Mouse (Mus musculus): ENCODE data around the gene Tbc1d14. TPM values are rescaled to one million over a fixed set of nuclear protein-coding genes. Genes with fewer than 3 reads are reported as not detected.

Gene Tbc1d14
- polyA plus RNA-seq, 1 experiment from 2014 or later, result 39.7 TPM

DNA sequence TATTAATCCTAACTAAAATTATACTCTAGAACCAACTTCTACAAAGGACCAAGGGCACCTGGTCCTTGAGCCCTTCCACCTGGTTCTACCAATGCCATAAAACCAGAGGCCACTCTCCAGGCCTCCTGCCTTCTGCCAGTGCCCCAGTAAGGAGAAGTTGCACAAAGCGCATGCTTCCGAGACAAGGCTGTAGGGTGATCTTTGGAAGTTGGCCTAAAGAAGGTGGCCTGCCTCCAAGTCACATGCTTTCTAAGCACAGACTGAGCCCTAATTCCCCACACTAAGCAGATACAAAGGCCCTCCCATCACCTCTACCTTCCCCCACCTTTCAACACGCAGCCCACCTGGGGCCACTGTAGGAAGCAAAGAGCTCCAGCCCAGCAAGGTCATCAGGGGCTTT is 17.8 kb downstream of the Tbc1d14 start:
- no peak overlapping the region for H3K4me2 ChIP-seq (ENCODE audit: low read length)
- 82% methylated on average over 3 of the region's 3 CpGs for WGBS
- peaks cover 9% of the 10 kb centered on the region; the same call in 1 of the 2 replicates for H3K36me3 ChIP-seq (ENCODE audit: insufficient read depth, low read length)
- H3K9me3 ChIP-seq (replicated peaks; ENCODE audit: low read length), result no peaks in the 10 kb centered on the region
- no peak for TF ChIP-seq CTCF (IDR thresholded peaks at IDR 0.05; ENCODE audit: low read depth)
- peak overlapping the region; percentile 78 for H3K27ac ChIP-seq
- H3K27me3 ChIP-seq (ENCODE audit: insufficient read depth, low read length), result no peaks in the 10 kb centered on the region
- no peak overlapping the region for H3K4me3 ChIP-seq (replicated peaks; ENCODE audit: low read depth, low read length)
- peaks cover 27% of the 10 kb centered on the region for H3K4me1 ChIP-seq (replicated peaks; ENCODE audit: insufficient read depth, low read length)
- no peak overlapping the region for H3K9ac ChIP-seq (ENCODE audit: low read depth, low read length)
- DNase-seq (ENCODE audit: low spot score) (no peak), ATAC-seq (replicated peaks; ENCODE audit: low FRiP score, low read depth) (0 out of 2 replicates have a peak, but pooled peaks have one; percentile 27)

DNA sequence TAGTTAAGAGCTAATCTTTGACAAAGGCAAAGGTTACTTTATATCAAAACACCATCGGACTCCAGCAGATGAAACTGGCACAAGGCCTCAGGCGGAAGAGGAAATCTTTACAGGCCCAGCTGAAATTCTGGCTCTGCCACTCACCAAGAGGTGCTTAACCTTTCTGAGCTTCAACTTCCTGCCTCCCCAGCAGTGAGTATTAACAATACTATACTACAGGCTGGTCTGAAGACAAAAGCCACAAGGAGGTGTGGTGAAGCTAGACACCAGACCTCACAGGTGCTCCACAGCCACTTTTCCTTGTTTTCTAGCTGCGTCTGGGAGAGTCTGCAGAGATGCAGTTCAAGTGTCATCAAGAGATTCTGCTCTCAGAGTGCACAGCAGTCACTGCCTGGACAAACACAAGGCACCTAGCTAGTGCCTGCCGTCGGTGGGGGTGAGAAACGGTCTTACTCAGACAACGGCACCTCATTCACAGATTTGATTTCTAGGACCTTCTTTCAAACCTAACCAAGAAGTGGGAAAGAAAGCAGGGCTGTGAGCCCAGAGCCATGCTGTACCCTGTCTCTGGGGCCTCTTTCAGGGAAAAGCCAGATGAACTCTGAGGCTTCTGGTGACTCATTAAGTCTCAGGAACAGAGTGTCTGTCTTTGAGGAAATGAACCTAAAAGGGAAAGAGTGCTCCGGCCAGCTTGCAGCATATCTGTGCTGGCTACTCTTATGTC is 18.8 kb downstream of the Tbc1d14 start:
- Histone ChIP-seq H3K4me2 (ENCODE audit: low read length) (no peak overlapping the region), H3K9me3 (replicated peaks; ENCODE audit: low read length) (no peaks in the 10 kb centered on the region), H3K27me3 (ENCODE audit: insufficient read depth, low read length) (no peaks in the 10 kb centered on the region), H3K36me3 (ENCODE audit: insufficient read depth, low read length) (peaks cover 9% of the 10 kb centered on the region; the same call in 1 of the 2 replicates), H3K27ac (peak overlapping the region; percentile 78), H3K4me1 (replicated peaks; ENCODE audit: insufficient read depth, low read length) (peaks cover 24% of the 10 kb centered on the region), H3K4me3 (replicated peaks; ENCODE audit: low read depth, low read length) (no peak overlapping the region), H3K9ac (ENCODE audit: low read depth, low read length) (no peak overlapping the region)
- ATAC-seq (replicated peaks; ENCODE audit: low FRiP score, low read depth) (no peak), DNase-seq (ENCODE audit: low spot score) (no peak)
- 26% methylated on average over 8 of the region's 8 CpGs for WGBS
- TF ChIP-seq CTCF (IDR thresholded peaks at IDR 0.05; ENCODE audit: low read depth), result no peak

DNA sequence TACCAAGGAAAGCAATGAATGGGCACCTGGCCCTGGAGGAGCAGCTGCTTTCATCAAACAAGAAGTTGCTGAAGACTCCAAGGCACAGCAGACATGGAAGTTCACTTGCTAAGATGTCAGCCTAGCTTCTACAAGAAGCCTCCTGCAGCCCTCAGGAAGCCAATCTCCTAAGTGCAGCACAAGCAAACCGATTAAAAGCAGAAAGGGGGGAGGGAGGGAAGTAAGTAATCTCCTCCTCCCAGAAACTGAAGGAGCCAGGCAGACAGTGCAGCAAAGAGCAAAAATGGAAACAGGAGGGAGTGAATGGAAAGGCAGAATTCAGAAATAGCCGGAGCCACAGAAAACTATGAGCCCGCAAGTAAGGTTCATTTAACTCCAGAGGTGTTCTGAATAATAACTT is 19.7 kb downstream of the Tbc1d14 start:
- DNase-seq (ENCODE audit: low spot score) (no peak), ATAC-seq (replicated peaks; ENCODE audit: low FRiP score, low read depth) (no peak)
- Histone ChIP-seq H3K27ac (peak overlapping the region; percentile 36; the same call in 1 of the 2 replicates), H3K4me2 (ENCODE audit: low read length) (no peak overlapping the region), H3K27me3 (ENCODE audit: insufficient read depth, low read length) (no peaks in the 10 kb centered on the region), H3K4me1 (replicated peaks; ENCODE audit: insufficient read depth, low read length) (peaks cover 21% of the 10 kb centered on the region), H3K4me3 (replicated peaks; ENCODE audit: low read depth, low read length) (no peak overlapping the region), H3K36me3 (ENCODE audit: insufficient read depth, low read length) (peaks cover 9% of the 10 kb centered on the region; the same call in 1 of the 2 replicates), H3K9me3 (replicated peaks; ENCODE audit: low read length) (no peaks in the 10 kb centered on the region), H3K9ac (ENCODE audit: low read depth, low read length) (no peak overlapping the region)
- WGBS, result 41% methylated on average over 3 of the region's 3 CpGs
- TF ChIP-seq CTCF (IDR thresholded peaks at IDR 0.05; ENCODE audit: low read depth), result no peak

DNA sequence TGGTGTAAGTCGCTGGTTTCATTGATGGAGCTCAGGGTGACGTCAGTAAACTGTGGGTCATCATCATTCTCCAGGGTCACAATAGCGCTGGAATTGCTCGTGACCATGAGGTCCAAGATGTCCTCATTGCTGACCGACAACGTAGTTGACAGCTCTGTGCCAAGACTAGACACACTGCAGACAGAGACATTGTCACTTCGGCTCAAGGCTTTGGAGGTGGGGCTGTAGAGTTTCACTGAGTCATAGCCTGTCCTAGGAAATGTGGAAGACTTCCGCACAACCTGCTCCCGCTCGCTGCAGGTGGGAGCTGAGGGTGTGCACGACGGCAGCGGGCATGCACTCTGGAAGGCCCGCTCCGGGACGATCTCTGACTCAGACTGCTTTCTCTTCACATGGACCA is 21.7 kb downstream of the Tbc1d14 start:
- Histone ChIP-seq H3K27ac (no peak overlapping the region), H3K27me3 (ENCODE audit: insufficient read depth, low read length) (no peaks in the 10 kb centered on the region), H3K36me3 (ENCODE audit: insufficient read depth, low read length) (peaks cover 9% of the 10 kb centered on the region; the same call in 1 of the 2 replicates), H3K4me1 (replicated peaks; ENCODE audit: insufficient read depth, low read length) (peaks cover 33% of the 10 kb centered on the region), H3K9ac (ENCODE audit: low read depth, low read length) (no peak overlapping the region), H3K4me3 (replicated peaks; ENCODE audit: low read depth, low read length) (no peak overlapping the region), H3K9me3 (replicated peaks; ENCODE audit: low read length) (no peaks in the 10 kb centered on the region), H3K4me2 (ENCODE audit: low read length) (no peak overlapping the region)
- WGBS, result 90% methylated on average over 16 of the region's 16 CpGs
- DNase-seq (ENCODE audit: low spot score), result no peak
- ATAC-seq (replicated peaks; ENCODE audit: low FRiP score, low read depth), result no peak
- no peak for TF ChIP-seq CTCF (IDR thresholded peaks at IDR 0.05; ENCODE audit: low read depth)

DNA sequence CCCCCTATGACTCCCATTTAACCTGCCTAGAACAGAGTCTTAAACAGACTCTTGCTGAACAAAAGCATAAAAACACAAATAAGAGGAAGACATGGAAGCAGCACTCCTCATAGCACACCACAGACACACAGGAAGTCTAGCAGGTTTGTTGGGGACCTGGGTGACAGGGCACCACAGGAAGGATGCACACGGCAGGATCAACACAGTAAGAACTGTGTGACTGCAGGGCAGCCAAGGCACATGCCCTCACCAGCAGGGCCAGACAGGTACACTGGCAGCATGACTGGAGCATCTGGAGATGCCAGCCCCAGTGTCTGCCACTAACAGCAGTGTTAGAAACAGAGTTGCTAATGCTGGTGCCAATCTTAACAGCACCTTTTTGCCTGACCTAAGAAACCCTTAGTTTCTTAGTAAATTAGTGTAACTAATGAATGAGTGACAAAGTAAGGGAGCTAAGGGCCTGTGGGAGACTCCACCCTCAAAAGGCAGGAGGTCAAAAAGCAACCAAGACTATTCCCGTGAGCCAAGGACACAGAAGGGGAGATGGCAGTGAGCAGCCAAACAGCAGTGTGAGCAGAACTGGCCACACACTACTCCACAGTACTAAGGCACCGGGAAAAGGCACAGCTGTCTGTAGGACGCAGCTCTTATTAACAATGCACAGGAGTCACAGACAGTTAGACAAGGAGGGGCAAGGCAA is 22.4 kb downstream of the Tbc1d14 start:
- Histone ChIP-seq H3K36me3 (ENCODE audit: insufficient read depth, low read length) (peaks cover 9% of the 10 kb centered on the region; the same call in 1 of the 2 replicates), H3K4me1 (replicated peaks; ENCODE audit: insufficient read depth, low read length) (peaks cover 33% of the 10 kb centered on the region), H3K4me3 (replicated peaks; ENCODE audit: low read depth, low read length) (no peak overlapping the region), H3K4me2 (ENCODE audit: low read length) (no peak overlapping the region), H3K9me3 (replicated peaks; ENCODE audit: low read length) (no peaks in the 10 kb centered on the region), H3K27me3 (ENCODE audit: insufficient read depth, low read length) (no peaks in the 10 kb centered on the region), H3K27ac (no peak overlapping the region), H3K9ac (ENCODE audit: low read depth, low read length) (no peak overlapping the region)
- ATAC-seq (replicated peaks; ENCODE audit: low FRiP score, low read depth), result no peak
- DNase-seq (ENCODE audit: low spot score), result no peak
- TF ChIP-seq CTCF (IDR thresholded peaks at IDR 0.05; ENCODE audit: low read depth), result no peak
- WGBS, result 69% methylated on average over 4 of the region's 4 CpGs

DNA sequence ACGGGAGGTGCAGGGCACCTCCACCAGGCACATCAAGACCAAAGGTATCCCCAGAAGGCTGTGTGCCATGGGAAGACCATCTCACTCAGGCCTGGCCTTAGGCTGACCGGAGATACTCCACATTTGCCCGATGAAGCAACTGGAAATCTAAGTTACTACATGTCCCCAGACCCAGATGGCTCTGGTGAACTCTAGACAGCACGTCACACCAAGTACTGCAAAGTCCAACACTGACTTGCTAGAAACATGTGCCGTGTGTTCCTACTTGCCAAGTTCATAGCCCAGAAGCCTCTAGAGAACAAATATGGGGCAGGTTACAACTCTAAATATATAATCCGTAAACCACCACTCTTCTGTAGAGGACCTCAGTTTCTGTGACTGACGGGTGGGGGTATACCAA is 23.0 kb downstream of the Tbc1d14 start:
- H3K36me3 ChIP-seq (ENCODE audit: insufficient read depth, low read length), result peaks cover 9% of the 10 kb centered on the region; the same call in 1 of the 2 replicates
- H3K4me3 ChIP-seq (replicated peaks; ENCODE audit: low read depth, low read length), result no peak overlapping the region
- no peaks in the 10 kb centered on the region for H3K9me3 ChIP-seq (replicated peaks; ENCODE audit: low read length)
- no peak overlapping the region for H3K9ac ChIP-seq (ENCODE audit: low read depth, low read length)
- DNase-seq (ENCODE audit: low spot score) (no peak), ATAC-seq (replicated peaks; ENCODE audit: low FRiP score, low read depth) (no peak)
- no peak overlapping the region for H3K4me2 ChIP-seq (ENCODE audit: low read length)
- no peak for TF ChIP-seq CTCF (IDR thresholded peaks at IDR 0.05; ENCODE audit: low read depth)
- peaks cover 28% of the 10 kb centered on the region for H3K4me1 ChIP-seq (replicated peaks; ENCODE audit: insufficient read depth, low read length)
- no peak overlapping the region for H3K27ac ChIP-seq
- H3K27me3 ChIP-seq (ENCODE audit: insufficient read depth, low read length), result no peaks in the 10 kb centered on the region
- WGBS, result 91% methylated on average over 7 of the region's 7 CpGs
